Mouse (Mus musculus): ENCODE results near the gene Brinp1. TPM values are rescaled to one million over a fixed set of nuclear protein-coding genes. Genes with fewer than 3 reads are reported as not detected.

Brinp1 gene
- 0.95 and 1.2 TPM in 2 replicates for polyA plus RNA-seq (2015; fragmentation: Nextera tagmentation; extraction: Ambion mirVana)

DNA sequence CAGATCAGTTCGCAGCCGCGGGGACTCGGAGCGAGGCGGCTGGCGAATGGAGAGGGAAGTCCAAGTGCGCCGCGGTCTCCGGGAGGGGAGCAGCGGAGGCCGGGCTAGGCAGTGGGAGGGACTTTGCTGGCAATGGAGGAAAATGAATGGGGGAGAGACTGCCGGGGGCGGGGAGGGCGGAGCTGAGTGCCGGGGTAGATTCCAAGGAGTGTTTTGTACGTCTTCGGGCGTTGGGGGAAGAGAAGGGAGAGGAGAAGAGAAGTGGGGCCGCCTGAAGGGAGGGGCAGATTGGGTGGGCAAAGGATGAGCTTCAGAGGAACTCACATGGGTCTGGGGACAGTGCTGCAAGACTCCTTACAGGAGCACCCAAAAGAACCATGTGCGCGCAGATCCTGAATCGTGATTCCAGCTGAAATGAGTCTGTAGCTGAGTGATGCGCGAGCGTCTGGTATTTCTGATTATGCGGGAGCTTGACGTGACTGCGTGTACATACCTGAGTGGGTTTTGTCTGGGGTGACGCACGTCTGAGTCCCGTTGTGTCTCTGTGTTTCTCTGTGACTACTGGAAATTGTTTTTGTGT lies at the start of gene Brinp1:
Brinp1 (minus strand) TSS at position 76 of the 580 bp plus-strand sequence.
- no peaks in the 10 kb centered on the region for H3K9me3 ChIP-seq (ENCODE audit: control insufficient read depth)
- no peaks in the 10 kb centered on the region for H3K36me3 ChIP-seq (ENCODE audit: control insufficient read depth, insufficient read depth)
- H3K27ac ChIP-seq (ENCODE audit: low read depth, low read length), result no peak within 1 kb of the TSS
- H3K9ac ChIP-seq (ENCODE audit: low read depth, low read length), result no peak within 1 kb of the TSS
- WGBS, result 1% methylated on average over 33 of the region's 33 CpGs
- TF ChIP-seq CTCF (IDR thresholded peaks at IDR 0.05; ENCODE audit: low read depth), result no peak
- H3K4me2 ChIP-seq (replicated peaks; ENCODE audit: low read depth), result peak within 1 kb of the TSS; percentile 68
- ATAC-seq, result no peak
- H3K4me3 ChIP-seq (ENCODE audit: low read depth, low read length), result peak within 1 kb of the TSS; percentile 39
- H3K27me3 ChIP-seq (replicated peaks; ENCODE audit: control insufficient read depth, insufficient read depth, low read length), result no peaks in the 10 kb centered on the region; the same call in 1 of the 2 replicates
- no peaks in the 10 kb centered on the region for H3K4me1 ChIP-seq (replicated peaks; ENCODE audit: control insufficient read depth, insufficient read depth, low read length)

DNA sequence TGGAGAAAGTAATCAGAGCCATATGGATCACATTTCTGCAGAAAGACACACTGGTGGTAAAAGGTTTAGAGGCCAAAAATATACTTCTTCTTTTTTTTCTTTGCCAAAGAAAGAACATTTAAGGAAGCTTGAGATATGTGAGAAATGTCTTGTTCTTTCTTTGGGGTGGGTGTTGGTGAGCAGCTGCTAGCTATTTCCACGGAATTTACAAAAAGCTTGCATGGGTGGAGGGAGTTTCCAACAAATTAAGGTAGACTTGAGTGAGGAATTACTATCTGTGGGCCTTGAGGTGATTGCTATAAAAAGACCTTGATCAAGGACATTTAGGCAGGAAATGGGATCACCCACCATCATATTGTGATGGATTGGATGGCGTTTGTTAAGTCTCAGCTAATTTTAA lies 3.1 kb upstream of the Brinp1 start:
- Histone ChIP-seq H3K27ac (ENCODE audit: low read depth, low read length) (no peak overlapping the region), H3K9me3 (ENCODE audit: control insufficient read depth) (no peaks in the 10 kb centered on the region), H3K27me3 (replicated peaks; ENCODE audit: control insufficient read depth, insufficient read depth, low read length) (no peaks in the 10 kb centered on the region; the same call in 1 of the 2 replicates), H3K4me3 (ENCODE audit: low read depth, low read length) (no peak overlapping the region), H3K9ac (ENCODE audit: low read depth, low read length) (no peak overlapping the region), H3K4me1 (replicated peaks; ENCODE audit: control insufficient read depth, insufficient read depth, low read length) (no peaks in the 10 kb centered on the region), H3K36me3 (ENCODE audit: control insufficient read depth, insufficient read depth) (no peaks in the 10 kb centered on the region), H3K4me2 (replicated peaks; ENCODE audit: low read depth) (no peak overlapping the region)
- 70% methylated on average over 2 of the region's 2 CpGs for WGBS
- no peak for ATAC-seq
- no peak for TF ChIP-seq CTCF (IDR thresholded peaks at IDR 0.05; ENCODE audit: low read depth)

DNA sequence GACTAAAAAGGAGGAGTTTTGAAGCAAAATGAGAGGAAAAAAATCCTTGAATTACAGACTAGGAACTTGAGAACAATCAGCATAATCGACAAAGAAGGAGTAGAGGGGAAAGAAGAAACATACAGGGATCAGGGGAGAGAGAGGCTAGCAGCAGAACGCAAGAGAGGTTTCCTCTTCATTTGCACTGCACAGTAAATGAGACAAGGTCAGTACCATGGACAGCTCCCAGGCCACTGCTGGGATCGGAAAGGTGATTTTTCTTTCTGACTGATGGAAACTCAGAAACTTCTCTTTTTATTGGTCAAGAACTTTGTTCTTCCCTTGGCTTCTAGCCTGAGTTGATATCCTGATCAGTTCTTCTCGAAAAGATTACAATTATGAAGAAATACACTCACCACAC lies 1.4 kb upstream of the Brinp1 start:
- Histone ChIP-seq H3K4me3 (ENCODE audit: low read depth, low read length) (no peak overlapping the region), H3K4me2 (replicated peaks; ENCODE audit: low read depth) (no peak overlapping the region), H3K27me3 (replicated peaks; ENCODE audit: control insufficient read depth, insufficient read depth, low read length) (no peaks in the 10 kb centered on the region; the same call in 1 of the 2 replicates), H3K27ac (ENCODE audit: low read depth, low read length) (no peak overlapping the region), H3K4me1 (replicated peaks; ENCODE audit: control insufficient read depth, insufficient read depth, low read length) (no peaks in the 10 kb centered on the region), H3K36me3 (ENCODE audit: control insufficient read depth, insufficient read depth) (no peaks in the 10 kb centered on the region), H3K9me3 (ENCODE audit: control insufficient read depth) (no peaks in the 10 kb centered on the region), H3K9ac (ENCODE audit: low read depth, low read length) (no peak overlapping the region)
- no peak for TF ChIP-seq CTCF (IDR thresholded peaks at IDR 0.05; ENCODE audit: low read depth)
- no peak for ATAC-seq
- WGBS, result 6% methylated on average over 4 of the region's 4 CpGs

DNA sequence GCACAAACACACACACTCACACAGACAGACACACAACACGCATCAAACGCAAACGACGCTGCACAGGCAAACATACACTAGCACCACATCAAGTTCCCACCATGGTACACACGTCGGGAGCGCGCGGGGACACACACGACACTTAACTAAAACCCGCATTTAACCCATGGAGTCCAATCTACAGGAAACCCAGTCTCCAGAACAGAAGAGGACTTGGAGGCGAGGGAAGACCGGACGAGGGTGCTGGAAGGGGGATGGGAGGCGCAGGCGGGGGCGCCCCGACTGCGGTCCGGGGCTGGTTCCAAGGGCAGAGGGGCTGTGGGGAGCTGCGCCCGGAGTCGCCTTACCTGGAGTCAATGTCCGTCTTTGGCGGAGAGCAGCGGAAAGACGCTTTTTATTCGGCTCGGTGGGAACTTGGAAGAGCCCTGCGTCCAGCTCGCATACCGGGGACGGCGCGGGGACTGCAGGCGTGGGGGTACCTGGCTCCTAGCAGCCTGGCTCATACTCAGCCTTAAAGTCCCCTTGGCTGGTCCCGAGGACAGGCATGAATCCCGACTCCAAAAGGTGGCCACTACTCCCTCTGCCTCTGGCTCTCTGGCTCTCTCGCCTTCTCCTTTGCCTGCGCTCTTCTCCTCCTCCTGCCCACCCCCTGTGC lies 403 bp downstream of the Brinp1 start:
- Histone ChIP-seq H3K4me1 (replicated peaks; ENCODE audit: control insufficient read depth, insufficient read depth, low read length) (no peaks in the 10 kb centered on the region), H3K36me3 (ENCODE audit: control insufficient read depth, insufficient read depth) (no peaks in the 10 kb centered on the region), H3K4me2 (replicated peaks; ENCODE audit: low read depth) (peak overlapping the region; percentile 68), H3K9ac (ENCODE audit: low read depth, low read length) (no peak overlapping the region), H3K4me3 (ENCODE audit: low read depth, low read length) (peak overlapping the region; percentile 39), H3K27me3 (replicated peaks; ENCODE audit: control insufficient read depth, insufficient read depth, low read length) (no peaks in the 10 kb centered on the region; the same call in 1 of the 2 replicates), H3K9me3 (ENCODE audit: control insufficient read depth) (no peaks in the 10 kb centered on the region), H3K27ac (ENCODE audit: low read depth, low read length) (no peak overlapping the region)
- under 1% methylated on average over 40 of the region's 40 CpGs for WGBS
- TF ChIP-seq CTCF (IDR thresholded peaks at IDR 0.05; ENCODE audit: low read depth), result no peak
- ATAC-seq, result no peak

DNA sequence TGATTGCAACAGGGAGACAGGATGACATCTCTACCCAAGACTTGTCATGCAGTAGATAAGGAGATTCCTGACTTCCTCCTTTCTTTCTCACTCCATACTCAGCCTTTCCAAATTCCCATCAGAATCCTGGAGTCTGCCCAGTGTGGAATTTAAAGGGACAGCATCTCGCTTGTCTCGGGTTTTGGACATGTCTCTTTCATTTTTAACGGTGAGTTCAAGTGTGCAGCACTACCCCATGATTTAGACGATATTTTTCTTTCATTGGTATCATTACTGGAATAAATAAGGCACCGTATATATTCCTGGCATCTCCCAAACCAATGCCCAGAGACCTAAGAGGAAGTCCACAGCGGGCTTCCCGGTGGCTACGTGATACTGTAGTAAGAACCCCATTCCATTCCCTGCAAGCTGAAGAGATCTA lies 1.1 kb downstream of the Brinp1 start:
- Histone ChIP-seq H3K4me1 (replicated peaks; ENCODE audit: control insufficient read depth, insufficient read depth, low read length) (no peaks in the 10 kb centered on the region), H3K4me2 (replicated peaks; ENCODE audit: low read depth) (peak overlapping the region; percentile 68), H3K27me3 (replicated peaks; ENCODE audit: control insufficient read depth, insufficient read depth, low read length) (no peaks in the 10 kb centered on the region; the same call in 1 of the 2 replicates), H3K4me3 (ENCODE audit: low read depth, low read length) (0 out of 2 replicates have a peak overlapping the region, but pooled peaks have one; percentile 39), H3K9me3 (ENCODE audit: control insufficient read depth) (no peaks in the 10 kb centered on the region), H3K9ac (ENCODE audit: low read depth, low read length) (no peak overlapping the region), H3K36me3 (ENCODE audit: control insufficient read depth, insufficient read depth) (no peaks in the 10 kb centered on the region), H3K27ac (ENCODE audit: low read depth, low read length) (no peak overlapping the region)
- no peak for TF ChIP-seq CTCF (IDR thresholded peaks at IDR 0.05; ENCODE audit: low read depth)
- no peak for ATAC-seq
- whole genome bisulfite sequencing, result 14% methylated on average over 8 of the region's 8 CpGs

DNA sequence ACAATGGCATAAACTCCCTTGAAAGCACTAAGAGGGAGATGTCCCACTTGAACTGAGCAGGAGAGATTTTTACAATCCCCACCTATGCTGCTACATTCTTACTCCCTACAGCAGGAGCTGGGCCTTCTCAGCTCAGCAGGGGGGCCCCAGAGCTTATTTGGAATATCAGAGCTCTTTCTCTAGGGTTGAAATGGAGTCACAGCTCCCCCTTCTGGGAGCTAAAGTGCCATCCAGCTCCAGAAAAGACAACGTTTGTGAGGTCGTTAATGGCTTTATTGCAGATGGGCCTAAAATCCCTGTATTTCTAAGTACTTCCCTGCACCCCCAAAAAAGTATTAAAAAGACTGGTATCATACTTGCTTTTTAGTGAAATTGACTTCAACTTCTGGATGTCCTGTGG lies 3.6 kb downstream of the Brinp1 start:
- H3K27ac ChIP-seq (ENCODE audit: low read depth, low read length), result no peak overlapping the region
- TF ChIP-seq CTCF (IDR thresholded peaks at IDR 0.05; ENCODE audit: low read depth), result peak; percentile 64
- H3K4me3 ChIP-seq (ENCODE audit: low read depth, low read length), result no peak overlapping the region
- H3K9me3 ChIP-seq (ENCODE audit: control insufficient read depth), result no peaks in the 10 kb centered on the region
- no peaks in the 10 kb centered on the region; the same call in 1 of the 2 replicates for H3K27me3 ChIP-seq (replicated peaks; ENCODE audit: control insufficient read depth, insufficient read depth, low read length)
- H3K9ac ChIP-seq (ENCODE audit: low read depth, low read length), result no peak overlapping the region
- 4% methylated on average over 2 of the region's 2 CpGs for WGBS
- ATAC-seq, result no peak
- no peaks in the 10 kb centered on the region for H3K4me1 ChIP-seq (replicated peaks; ENCODE audit: control insufficient read depth, insufficient read depth, low read length)
- no peaks in the 10 kb centered on the region for H3K36me3 ChIP-seq (ENCODE audit: control insufficient read depth, insufficient read depth)
- H3K4me2 ChIP-seq (replicated peaks; ENCODE audit: low read depth), result no peak overlapping the region
